Mouse (Mus musculus) megakaryocyte, adult 5-6 weeks (primary cell): ENCODE measurements around the gene Wdfy3. TPM values are rescaled to one million over a fixed set of nuclear protein-coding genes. Genes with fewer than 3 reads are reported as not detected.
"Not testable (repeated sequence)": the region's sequence is repeated elsewhere in the genome, so short reads cannot be mapped to it uniquely, and the experiment has no call there.

Source experiments
- ATAC-seq: 2 replicates; pipeline ENCODE4 v1.8.0; 2016; ENCODE audit warnings: mild to moderate bottlenecking, inconsistent platforms; ENCODE audit not compliant: poor library complexity, severe bottlenecking
- total RNA-seq, 2 experiments: library from RNA; stranded (forward) in 1 of 2; stranded (reverse) in 1 of 2; fragments of 153-499, 151-499 nt in 1 of 2; fragments of 221-1000, 200-1000 nt in 1 of 2; gene quantifications; 2 replicates each; pipeline versions ENCODE4 v1.2.3 to v1.2.4; 2015 to 2017

The Wdfy3 gene
- total RNA-seq, 2 experiments from 2014 or later, result 11.5 to 20.3 TPM

DNA sequence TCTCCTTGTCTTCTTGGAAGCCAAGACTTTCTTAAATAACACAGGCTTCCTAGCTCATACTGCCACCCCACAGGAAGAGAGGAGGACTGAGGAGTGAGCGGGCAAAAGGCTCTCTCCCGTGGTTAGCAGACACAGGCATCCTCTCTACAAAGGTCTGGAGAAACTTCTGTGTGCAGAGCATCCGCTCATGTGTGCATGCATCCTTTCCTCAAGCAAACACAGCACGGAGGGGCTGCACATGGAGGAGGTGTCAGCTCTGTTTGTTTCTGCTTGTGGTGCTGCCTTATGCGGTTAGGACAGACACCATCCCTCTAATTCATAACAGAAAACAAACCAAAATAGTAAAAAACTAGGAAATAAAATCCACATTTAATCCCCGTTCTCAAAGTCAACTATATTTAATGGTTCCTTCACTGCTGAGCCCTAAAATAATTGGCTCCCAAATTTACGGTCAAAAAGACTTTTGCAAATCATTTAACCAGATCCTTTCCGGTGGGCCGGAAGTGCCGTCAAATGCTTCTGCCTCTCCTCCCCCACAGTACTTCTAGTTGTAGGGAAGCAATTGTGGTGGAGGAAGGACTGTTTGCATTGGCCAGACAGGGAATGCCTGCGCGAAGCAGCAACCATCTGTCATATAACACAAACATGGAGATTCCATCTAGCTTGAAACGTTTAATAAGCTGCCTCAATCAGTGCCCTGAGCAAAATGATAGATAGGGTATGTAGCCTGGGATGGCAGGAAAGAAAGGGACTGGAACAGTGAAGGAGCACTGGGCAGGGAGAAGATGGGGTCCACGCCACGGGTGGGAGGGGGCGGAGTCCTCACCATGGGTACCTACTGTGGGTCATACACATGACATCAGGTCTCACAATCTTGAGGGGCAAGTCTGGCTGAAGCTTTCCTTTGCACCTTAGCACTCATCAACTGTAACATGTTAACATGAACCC is 115.1 kb downstream of the Wdfy3 start:
- no peak for ATAC-seq

DNA sequence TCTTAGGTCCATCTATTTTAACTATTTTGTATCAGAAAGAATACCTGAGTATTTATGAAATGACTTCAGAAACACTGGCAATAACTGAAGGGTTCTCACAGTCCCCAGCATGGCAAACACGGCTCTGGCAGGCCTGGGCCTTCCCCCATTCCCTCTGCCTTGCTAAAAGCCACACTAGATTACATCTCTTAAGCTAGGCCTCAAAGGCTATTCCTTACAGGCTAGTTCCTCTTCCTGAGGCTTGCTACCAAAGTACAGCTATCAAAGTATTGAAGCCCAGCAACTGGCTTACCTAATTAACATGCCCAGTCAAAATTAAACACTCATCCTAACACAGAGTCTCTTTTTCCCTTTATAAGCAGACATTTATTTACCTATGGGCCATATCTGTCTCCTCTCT is 117.8 kb downstream of the Wdfy3 start:
- ATAC-seq, result no peak

DNA sequence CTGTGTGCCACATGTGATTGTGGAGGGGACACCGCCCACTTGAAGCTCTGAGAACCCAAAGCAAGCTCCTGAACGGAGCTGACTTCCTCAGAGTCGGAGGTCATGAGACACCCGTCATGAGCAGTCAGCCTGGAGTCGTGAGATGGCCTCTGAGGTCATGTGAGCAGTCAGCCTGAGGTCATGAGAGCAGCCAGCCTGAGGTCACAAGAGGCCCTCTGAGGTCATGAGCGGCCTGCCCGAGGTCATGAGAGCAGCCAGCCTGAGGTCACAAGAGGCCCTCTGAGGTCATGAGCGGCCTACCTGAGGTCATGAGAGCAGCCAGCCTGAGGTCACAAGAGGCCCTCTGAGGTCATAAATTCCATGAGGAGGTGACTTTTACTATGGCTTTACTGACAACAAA is 120.4 kb downstream of the Wdfy3 start:
- no peak for ATAC-seq

DNA sequence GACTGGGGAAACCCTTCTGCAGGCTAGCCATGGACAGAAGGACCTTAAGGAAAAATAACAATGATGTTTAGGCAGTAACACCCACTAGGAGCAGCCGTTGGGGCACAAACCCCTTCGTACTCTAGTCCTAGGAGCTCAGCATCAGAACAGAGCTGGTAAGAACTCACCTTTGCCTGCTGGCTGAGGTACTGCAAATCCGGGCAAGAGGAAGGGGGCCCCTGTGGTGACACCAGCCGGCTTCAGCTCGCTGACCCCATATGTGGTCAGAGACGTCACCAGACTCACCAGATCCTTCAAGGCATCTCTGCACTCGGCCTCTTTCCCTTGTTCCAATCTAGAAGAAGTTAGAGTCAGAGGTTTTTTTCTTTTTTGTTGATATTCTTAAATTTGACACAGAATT is 121.1 kb downstream of the Wdfy3 start:
- no peak for ATAC-seq

DNA sequence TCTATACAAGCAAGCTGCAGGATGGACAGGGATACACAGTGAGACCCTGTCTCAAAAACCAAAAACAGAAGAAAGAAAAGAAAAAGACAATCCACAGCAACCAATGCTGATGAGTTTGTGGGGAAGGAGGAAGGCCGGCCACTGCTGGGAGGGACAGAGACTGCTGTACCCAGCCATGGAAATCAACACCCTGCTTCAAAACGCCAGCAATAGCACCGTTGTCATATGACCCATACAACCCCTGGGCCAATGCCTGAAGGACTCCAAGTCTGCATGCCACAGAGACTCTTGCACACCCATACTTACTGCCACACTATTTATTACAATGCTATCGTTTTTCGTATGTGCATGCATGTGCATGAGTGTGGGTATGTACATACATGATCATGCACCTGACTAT is 124.0 kb downstream of the Wdfy3 start:
- ATAC-seq, result no peak

DNA sequence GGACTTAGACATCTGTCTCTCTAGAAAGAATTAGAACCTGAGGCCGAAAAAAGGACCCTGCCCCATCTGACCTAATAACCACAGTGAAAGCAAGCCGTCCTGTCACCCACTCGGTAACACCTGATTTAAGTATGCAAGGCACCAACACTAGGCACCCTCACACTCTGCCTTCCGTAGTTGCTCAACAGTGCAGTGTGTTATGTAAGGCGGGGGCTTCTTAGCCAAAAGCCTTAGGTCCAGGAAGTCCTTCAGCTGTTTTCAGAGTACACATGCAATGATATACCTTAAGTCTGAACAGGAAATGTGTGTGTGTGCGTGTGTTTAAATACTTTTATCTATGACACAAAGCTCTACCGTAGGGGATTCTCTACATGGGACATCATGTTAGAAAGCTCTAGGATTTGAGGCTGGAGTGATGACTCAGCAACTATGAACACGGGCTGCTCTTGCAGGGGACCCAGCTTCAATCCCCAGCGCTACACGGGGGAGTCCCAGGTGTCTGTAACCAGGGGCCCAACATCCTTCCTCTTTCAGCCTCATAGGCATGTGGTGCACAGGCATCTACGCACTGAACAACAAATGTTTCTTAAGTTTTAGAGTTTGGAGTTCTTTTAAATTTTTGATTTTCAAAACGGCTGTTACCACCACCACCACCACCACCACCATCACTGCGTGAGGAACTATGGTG is 131.7 kb downstream of the Wdfy3 start:
- peak; percentile 90 for ATAC-seq

DNA sequence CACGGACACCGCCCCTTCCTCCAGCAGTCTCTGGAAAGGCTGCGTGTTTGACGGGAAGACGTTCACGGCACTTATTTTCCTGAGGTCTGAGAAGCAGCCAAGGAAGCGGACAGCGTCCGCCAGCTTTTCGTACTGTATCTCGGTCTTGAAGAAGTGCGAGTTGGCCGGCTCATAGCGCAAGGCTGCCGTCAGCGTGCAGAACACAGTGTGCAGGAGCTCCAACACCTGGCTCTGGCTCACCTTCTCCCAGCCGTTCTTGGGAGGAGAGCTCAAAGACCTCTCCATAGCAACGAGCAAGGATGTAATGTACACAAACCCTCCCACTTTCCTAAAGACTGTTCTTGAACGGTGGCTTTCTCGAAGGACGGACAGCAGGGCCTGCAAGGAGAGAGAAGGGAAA is 132.4 kb downstream of the Wdfy3 start:
- no peak for ATAC-seq

DNA sequence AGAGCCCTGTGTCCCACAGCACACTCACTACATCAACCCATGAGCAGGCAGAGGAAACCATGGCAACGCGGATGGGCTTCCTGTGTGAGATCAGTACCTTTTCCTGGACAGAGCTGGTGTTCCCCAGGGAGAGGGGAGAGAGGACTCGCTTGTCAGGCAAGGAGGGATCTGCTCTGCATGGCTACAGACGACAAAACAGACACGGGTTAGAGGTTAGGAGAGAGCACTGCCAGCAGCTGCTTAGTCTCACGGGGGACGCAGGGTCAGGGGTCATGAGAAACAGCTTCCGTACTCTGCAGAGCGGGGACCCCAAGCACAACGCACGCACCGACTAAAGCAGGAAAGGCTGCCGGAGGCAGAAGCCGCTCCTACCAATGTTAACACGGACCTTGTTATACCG is 133.8 kb downstream of the Wdfy3 start:
- ATAC-seq, result no peak

DNA sequence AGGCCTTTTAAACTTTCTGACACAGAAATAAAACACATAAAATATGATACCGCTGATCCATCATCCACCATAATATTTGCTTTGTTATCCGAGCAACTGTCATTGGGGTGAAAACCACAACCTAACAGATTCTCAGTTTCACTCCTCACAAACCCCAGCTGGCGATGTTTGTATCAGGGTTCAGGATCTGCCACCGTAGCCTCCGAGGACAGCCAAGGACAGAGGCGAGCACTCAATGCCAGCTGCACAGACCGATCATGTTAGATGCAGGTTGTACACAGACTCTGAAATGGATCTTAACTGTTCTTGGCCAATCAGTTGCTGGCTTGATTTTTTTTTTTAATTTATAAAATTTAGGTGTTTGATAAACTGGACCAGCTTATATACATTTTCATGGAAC is 135.1 kb downstream of the Wdfy3 start:
- ATAC-seq, result no peak

DNA sequence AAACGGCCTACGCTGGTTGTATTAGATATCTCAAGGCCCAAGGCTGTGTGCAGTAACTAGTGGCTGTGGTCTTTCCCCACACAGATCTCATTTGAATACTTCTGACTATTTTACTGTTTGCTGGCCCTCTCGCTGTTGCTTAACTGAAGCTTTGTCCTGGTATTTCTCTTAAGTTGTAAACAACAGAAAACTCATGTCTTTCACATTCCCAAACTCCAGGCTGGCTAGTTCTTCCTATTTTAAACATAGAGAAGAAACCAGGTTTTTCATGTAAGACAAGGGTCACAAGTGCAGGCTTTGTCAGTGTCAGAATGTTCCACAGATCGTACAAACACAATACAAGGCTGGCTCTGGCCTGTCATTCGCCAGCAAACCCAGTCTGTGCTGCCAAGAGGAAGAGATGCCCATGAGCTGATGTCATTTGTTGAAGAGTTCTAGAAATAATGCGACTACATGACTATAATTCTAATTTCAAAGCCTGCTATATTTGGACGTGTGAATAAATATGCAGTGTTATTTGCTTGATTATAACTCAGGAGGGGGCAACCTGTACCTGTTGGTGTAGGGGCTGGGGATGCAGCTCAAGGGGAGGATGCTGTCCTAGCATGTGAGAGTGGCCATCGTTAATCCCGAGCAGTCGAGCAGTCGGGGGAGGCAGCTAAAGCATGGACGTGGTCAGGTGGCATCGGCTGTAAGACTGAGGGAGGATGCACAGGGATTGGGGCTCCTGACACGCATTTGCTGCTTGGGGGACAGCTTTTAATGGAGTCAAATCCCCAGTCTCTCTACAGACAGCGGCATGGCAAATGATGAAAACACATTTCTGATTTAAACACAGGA is 136.5 kb downstream of the Wdfy3 start:
- ATAC-seq, result no peak

DNA sequence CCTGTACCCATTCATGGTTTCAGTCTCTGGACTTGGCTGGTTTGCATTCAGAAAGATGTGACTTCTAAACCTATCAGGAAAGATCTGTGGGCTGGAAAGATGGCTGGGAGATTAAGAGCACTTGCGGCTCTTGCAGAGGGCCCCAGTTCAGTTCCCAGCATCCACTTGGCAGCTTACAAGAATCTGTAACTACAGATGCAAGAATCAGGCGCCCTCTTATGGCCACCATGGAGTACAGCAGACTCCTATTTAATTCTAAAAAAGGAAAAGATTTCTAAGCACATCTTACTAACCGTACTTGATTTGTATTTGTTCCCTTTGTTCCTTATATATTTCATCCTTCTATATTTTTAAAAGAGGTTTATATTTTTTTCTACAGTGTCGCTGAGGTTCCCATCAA is 137.7 kb downstream of the Wdfy3 start:
- ATAC-seq, result no peak

DNA sequence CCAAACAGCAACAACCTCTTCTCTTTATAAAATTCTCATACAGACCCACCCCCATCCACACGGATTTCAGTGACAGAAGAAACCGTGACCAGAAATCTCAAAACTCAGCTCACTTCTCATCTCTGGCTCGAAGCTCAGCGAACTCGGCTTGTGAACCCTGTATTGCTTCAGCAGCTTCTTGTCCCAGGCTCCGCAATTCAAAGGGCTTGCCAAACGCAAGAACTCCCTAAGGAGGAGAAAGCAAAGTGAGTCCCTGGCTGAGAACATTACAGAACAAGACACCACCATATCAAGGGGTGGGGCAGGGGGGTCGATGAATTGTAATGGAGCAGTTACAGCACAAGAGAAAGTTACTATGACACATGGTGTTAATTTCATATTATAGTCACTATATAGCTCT is 143.4 kb downstream of the Wdfy3 start:
- no peak for ATAC-seq

DNA sequence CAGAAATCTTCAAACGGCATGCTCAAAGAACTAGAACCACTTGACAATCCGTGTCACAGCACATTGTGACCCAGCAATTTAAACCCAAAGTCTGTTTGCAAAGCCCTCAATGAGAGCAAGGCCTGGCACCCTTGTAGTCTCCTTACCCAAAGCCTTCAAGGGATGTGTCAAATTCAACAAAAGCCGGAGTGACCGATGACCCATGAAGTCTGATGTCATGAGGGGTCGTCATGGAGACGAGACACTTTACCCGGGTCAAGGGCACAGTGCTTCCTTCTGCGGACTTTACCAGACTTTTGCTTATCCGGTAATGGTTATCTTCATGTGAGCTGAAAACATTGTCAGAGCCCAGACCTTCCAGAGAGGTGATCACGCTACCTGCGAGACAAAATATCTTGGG is 146.0 kb downstream of the Wdfy3 start:
- ATAC-seq, result no peak

DNA sequence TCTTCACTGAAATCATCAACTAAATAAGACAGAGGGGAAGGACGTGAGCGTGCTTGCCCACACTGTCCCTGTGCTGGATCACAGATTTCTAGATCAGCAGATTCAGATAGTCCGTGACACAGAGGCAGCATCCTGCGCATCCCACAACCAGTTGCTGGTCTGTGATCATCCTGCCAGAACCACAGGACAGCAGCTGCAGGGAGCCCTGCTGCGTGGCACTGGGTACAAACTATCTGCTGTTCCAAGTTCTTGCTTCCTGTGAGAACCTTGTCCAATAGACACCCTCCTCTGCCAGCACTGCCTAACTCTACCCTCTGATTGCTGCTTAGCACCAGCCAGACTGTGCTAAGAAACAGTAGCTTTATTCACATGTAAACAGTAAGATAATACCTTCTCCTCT is 150.2 kb downstream of the Wdfy3 start:
- ATAC-seq, result no peak

DNA sequence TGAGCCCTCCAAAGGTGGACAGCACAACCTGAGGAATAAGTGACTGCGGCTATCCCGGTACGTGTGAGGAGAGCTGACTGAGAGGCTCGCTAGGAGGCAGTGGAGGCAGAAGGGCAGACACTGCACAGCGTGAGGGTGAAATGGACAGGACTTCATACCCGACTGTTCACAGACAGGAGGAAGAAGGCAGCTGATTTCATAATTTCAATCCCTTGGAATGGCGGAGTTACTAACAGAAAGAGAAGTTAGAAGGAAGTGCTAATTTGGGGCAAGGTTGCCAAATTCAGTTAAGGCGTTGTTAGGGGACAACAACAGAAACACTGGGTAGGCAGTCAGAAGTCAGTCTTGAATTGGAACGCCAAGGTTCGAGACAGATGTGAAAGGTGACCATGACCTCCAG is 160.3 kb downstream of the Wdfy3 start:
- ATAC-seq, result peak; percentile 47

DNA sequence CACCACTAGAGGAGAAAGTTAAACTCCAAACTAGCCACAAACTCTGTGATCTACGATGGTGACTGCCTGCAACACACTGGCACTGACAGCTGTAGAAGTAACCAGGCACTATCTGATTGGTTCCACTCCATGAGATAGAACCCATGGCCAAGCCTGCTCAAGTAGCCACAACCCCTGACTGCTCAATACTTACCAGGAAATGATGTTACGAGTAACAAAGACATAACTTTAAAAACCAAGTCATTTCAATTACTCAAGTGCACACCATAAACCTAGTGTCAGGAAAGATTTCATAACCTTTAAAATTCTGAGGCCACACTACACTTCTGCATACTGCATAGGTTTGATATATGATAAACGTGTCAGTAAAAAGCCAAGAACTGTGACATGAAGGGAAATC is 164.1 kb downstream of the Wdfy3 start:
- peak; percentile 64 for ATAC-seq

DNA sequence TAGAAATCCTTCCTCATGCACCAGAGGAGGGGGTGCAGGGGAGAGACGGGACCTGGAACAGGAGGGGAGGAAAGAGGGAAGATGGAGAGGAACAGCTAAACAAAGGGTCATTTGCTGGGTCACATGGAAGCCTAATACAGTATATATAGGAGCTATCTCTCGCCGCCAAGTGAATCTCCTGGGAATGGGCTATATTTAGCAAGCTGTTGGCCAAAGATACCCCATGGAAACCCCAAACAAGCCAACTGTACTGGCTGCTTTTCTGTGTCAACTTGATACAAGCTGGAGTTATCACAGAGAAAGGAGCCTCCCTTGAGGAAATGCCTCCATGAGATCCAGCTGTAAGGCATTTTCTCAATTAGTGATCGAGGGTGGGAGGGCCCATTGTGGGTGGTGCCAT is 164.9 kb downstream of the Wdfy3 start:
- not testable (repeated sequence) for ATAC-seq

DNA sequence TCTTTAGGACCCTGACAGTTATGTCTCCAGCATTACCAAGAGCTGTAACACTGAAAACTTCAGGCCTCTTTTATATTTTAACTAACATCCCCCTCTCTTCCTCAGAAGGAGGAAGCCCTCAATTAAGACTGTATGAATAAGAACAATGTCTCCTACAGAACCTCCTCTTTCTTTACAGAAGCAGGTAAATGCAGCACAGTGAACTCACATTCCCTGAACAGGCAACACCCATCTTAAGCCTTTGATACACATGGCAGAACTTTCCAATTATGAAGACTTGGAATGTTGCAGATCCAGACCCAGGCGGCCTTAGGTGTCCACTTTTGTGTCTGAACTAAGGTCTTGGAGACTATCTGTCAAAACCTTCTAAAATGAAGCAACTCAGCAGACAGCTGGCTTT is 167.0 kb downstream of the Wdfy3 start:
- ATAC-seq, result no peak

DNA sequence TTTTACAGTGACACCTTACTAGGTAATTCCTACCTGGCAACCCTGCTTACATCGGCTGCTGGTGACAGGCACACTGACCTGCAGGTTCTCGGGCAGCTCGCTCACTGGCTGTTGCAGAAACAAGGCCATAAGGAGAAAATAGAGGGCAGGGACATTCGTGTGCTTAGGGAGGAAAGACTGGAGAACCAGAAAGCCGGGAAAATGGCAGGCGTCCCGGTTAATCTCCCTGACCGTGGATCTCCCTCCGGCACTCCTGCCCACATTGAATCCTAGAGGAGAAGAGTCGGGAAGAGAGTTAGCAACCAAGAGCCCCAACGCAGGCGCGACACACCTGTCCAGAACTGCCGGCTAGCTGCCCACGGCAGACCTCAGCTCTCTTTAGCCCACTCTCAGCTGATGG is 169.7 kb downstream of the Wdfy3 start:
- no peak for ATAC-seq

DNA sequence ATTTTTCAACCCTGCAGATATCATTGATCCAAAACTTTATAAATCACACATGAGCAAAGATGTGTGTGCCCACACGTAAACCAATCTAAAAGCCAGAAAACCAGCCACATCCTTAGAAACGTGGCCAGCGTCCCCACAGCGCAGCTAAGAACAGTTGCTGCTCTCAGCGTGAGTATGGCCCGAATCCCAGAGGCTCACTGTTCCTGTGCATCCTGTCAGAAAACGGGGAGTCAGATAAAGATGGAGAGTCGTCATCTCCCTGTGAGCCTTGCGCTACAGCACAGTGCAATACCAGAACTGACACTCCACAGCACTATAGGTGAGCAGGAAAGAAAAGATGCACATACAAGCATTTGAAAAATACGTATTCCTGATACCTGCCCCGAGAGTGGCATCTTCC is 172.9 kb downstream of the Wdfy3 start:
- ATAC-seq, result no peak
